Mouse (Mus musculus) 3134 (cell line): ENCODE measurements at regions not wholly inside any gene's neighbourhood (a gene's known extent, or its start where the extent isn't known, plus 50 kb on each side); places are given as distances from the start of the nearest gene placed in this dataset.

Source experiments
- DNase-seq: peaks from one replicate; pipeline ENCODE4 v3.0.0-alpha.2; 2011; ENCODE audit warnings: low spot score; ENCODE audit not compliant: insufficient read length; ENCODE audit errors: extremely low read depth

DNA sequence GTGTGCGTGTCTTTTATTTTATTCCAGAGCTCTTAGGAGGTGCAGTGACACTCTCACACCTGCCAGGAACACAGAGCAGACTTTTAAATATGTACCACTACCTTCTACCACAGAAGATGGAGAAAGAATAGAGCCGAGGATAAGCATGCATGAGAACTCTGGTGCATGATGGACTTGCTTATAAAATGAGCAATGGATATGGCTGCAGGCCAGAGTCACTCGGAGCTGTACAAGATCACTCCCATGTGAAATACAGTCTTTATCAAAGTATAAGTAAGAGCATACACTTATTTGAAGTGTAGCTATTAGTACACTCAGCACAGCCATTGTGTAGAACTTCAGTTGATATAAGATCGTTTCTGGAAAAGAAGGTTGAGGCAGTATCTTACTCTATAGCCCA lies 268.8 kb upstream of the Klf3 start:
- no peak for DNase-seq

- no peak for DNase-seq
Measured at GRCm38 (mm10) chr5:64534947-64535346, 268.2 kb upstream of the Klf3 start.

DNA sequence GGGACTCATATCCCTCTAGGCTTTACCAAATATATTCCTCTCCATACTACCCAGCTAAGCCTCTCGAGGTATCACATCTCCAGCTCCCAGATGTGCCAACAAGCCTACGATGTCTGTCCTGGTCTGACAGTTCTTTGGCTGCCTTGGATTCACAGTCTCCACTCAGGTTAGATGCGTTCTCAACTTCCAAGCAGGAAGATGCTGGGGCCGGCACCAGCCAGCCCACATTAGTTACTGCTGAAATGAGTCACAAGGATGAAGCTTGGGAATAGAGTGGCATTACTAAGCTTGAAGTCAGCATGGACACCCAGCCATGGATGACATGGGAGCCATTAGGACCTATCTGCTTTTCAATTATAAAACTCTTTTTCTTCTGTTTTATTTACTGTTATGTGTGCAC lies 267.6 kb upstream of the Klf3 start:
- no peak for DNase-seq

DNA sequence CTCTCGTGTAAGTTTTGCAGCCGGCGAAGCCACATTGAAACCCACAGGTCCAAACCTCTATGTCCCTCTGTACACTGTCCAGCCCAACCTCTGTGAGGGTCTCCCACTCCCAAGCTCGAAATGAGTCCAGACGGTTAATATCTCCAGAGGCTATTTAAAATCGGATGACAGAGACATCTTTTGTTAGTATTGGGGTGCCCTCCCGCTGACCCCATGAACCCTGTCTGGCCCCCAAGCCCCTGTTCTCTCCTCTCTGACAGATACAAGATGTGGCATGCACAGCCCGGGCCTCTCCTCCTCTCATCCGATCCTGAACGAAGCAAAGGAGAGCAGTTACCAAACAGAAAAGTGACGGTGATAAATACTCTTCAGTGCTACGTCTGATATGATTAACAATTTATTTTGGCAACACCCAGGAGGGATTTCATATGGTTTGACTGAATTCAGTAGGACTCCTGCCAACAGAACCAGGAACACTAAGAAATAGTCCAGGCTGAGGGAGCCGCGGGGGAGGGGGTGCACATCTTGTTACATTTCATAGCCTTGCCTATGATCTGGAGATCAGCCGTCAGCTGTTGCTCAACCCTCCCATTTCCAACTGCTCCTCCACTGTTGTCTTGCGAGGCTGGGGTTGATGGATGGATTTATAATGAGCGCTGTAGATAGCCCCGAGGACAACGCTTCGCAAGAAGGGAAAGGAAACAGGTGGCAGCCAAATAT lies 266.6 kb upstream of the Klf3 start:
- DNase-seq: no peak

DNA sequence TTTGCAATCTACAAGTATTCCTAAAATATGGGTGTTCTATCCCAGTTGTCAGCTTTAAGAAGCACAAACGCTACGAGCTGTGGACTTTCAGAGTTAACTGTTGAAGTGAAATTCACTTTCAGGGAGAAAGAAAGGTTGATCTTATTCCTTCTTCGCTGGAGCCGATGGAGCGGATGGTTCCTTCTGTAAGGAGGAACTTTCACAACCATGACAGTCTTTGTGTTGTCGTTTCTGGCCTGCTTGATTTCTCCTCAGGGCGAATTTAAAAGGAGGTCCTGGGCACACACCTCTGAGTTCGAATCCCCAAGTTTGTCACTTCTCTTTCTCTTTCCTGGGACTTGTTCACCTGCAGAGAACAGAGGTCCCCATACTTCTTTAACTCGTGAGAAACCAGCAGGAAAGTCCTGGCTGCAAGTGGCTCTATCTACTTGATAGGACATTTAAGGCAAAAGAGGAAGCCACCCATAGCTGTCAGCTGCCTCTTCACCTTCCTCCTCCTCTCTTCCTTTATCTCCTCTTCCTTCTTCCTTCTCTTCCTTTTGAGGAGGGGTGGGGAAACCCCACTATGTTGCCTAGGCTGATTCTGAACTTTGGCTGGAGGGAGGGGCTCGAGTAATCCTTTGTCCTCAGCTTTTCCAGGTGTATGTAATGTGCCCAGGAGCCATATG lies 265.9 kb upstream of the Klf3 start:
- DNase-seq: no peak

DNA sequence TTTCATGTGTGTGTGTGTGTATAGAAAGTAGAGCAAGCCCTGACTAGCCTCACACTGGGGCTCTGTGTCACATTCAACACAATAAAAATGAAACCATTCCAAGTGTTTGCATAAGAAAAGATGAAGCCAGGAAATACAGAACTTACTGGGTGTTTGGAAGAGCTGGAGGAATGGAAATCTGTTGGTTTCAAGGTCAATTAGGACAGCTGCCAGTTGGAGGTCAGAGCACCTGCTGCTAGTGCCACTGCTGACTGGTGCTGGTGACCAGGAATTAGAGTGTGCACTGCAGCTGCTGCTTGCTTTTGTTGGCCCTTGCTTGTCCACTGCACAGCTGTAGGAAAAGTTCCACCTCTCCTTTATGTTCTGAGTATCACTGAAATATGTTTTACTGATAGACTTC lies 261.4 kb upstream of the Klf3 start:
- no peak for DNase-seq

- DNase-seq: no peak
Measured at GRCm38 (mm10) chr5:64555931-64556330, 247.3 kb upstream of the Klf3 start.

DNA sequence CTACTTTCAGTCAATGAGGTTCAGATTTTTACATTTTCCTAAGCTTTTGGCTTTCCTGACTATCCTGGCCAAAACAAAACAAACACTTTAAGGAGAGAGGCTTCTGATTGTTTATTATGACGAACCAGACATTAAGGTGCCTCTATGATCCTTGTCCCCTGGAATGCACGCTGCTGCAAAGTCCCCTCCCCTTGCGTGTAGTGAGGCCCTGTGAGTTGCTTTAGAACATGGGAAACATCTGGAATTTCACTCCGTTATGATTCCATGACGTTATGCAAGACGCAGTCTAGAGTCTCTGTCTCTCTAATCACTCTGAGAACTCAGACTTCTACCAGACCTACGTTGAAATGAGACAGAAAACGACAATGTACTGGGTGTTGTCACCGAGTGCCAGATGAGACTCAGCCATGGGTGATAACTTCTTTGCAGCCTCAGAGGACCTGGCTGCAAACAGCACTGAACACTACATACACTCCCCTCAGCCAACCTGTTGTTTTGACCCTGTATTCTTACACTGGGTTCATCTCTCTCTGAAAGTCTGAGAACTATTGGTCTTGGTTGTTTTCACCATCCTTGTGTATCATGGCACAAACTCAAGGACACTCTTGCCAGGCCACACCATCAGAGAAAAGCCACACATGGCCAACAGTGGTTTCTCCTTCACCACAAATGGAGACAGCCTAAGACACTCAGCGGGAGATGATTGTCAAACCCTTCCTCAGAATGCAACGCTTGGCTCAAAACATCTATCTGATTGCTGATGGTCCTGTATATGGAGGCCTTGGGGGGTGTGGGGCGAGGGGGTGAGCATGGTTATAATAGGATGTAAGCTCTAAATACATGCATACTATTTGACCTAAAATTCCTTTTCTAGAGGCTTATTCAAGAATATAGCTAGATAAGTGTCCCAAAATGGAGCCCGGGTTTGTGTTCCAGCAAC lies 236.5 kb upstream of the Klf3 start:
- no peak for DNase-seq

DNA sequence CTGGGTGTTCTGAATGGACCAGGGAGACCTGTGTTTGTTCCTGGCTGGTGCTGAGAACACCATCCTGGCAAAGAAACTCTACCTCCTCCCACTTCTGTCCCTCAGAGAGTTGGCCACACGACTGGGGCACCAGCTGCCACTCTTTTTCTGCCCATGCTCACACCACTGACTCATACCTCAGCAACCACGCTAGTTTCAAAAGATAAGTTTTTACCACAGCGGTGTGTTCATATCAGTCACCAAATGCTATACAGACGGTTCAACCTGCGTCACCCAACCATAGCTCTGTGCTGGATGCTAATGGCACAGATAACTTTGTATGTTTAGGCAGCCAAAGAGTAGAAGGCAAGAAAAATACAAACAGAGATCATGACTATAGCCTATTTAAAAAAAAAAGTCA lies 235.4 kb upstream of the Klf3 start:
- no peak for DNase-seq

- DNase-seq: no peak
Measured at GRCm38 (mm10) chr5:64568294-64568693, 234.9 kb upstream of the Klf3 start.

- no peak for DNase-seq
Measured at GRCm38 (mm10) chr5:64574386-64574785, 228.8 kb upstream of the Klf3 start.

GRCm38 (mm10) chr5:64575896-64576295 lies 227.3 kb upstream of the Klf3 start:
- no peak for DNase-seq

DNA sequence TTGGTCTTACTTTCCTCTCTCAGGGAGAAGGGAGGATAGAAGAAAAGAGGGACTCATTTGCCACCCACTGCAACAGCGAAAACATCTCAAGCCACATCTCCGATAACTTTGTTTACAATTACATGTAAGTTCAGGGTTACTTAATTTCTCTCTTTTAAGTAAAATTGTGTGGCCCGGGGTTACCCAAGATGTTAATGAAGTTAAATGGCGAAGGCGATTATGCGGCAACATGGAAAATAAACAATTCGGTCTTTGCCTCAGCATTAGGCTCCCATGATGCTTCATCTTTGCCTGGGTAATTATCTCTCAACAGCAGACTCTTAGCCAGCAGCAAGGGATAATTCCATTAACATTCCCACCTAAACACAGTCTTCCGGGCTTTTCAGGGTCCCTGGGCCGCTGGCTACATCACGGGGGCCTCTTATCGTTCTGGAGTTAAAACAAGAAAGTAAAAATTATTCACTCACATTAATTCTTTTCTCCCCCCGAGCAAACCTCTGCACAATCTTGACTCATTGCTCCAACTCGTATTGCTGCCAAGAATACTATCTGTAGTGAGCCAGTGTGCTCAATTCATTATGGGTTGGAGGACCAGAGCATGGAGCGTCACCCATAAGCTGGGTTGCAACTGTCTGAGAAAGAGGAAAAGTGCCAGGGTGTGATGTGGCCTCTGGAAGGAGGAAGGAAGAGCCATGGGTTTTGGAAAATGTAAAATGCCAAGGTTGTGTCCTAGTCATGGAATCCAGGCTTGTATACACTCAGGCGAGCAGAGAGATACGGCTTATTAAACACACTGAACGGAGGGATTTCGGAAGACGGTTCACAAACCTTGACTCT lies 226.5 kb upstream of the Klf3 start:
- DNase-seq: no peak

- no peak for DNase-seq
Measured at GRCm38 (mm10) chr5:64577424-64577823, 225.8 kb upstream of the Klf3 start.

- no peak for DNase-seq
Measured at GRCm38 (mm10) chr5:64578536-64578935, 224.7 kb upstream of the Klf3 start.

GRCm38 (mm10) chr5:64579086-64579485 lies 224.1 kb upstream of the Klf3 start:
- DNase-seq: no peak

DNA sequence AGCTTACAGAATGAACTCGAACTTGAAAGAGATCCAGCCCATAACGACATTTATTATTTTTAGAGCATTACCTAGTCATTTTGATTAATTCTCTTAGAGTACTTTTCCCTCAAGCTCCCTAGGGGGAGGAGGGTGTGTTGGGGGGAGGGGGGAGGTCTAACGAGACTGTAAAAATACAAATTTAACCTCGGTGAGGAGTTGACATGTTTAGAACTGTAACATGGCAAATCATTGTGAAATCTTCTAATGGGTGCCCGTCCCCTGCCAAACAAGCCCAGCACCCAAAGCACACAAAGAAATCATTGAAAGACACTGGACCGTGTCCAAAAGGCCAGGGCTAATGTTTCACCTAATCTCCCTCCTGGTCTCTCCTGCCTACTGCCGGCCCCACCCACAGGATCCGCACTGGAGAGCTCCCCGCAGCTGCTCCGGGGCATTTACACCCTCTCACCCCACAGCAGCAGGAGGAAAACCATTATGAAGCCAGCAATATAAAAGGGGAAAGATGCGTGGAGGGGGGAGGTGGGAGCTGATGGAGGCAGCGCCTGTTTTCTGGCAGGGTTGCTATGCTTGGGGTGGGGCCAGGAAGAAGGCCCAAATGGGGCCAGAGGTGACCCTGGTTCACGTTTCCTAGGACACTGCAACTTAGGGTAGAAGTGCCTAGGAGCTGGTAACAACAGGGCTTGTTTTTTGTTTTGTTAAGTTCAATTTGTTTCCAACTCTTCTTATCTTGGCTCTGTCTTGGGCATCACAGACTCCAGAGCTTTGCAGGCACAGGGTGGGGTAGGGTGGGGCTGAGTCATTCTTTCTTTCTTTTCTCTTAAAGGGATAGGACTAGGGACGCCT lies 223.5 kb upstream of the Klf3 start:
- DNase-seq: peak; percentile 83

DNA sequence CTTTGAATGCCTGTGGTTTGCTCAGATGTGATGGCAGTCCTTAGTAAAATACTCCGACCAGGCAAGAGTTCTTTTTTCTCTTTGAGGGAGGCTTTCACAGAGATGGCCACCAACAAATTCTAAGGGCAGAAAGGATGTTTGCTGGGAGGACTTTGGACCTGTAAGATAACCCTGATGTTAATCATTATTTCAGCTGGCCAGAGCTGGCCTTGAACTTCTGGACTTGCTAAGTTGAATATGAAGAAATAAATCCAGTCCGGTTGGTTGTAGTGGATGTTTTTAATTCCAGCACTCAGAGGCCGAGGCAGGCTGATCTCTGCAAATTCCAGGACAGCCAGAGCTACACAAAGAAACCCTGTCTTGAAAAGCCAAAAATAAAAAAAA lies 222.9 kb upstream of the Klf3 start:
- DNase-seq: no peak

GRCm38 (mm10) chr5:64580786-64581445 lies 222.3 kb upstream of the Klf3 start:
- no peak for DNase-seq
